Mouse (Mus musculus) frontal cortex, postnatal 25 days (tissue): ENCODE measurements around the gene Sdhaf1.

Experiments
- DNase-seq, 2 experiments: peaks; one replicate each; pipeline ENCODE4 v3.0.0; 2022; ENCODE audit warnings: low spot score in 2 of 2

Gene Sdhaf1

DNA sequence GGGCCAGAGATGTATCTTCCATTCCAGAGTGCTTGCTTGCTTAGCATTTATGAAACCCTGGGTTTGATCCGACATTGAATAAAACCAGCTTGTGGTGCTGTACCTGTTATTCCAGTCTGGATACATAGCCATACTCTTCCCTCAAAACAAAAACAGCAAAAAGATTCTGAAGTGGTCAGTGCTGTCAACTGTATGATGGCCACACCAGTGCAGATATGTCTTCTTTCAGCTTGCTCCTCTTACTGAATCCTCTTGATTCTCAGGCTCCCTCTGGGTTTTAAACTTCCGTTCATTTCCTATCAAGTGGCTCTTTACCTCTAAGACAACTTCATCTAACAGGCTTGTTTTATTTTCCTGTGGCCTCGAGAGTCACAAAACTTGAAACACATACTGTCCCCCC, at the start of gene Sdhaf1:
TSS of gene Sdhaf1 (minus strand) at position 101 of the 400 bp plus-strand sequence.
- no peak for DNase-seq

DNA sequence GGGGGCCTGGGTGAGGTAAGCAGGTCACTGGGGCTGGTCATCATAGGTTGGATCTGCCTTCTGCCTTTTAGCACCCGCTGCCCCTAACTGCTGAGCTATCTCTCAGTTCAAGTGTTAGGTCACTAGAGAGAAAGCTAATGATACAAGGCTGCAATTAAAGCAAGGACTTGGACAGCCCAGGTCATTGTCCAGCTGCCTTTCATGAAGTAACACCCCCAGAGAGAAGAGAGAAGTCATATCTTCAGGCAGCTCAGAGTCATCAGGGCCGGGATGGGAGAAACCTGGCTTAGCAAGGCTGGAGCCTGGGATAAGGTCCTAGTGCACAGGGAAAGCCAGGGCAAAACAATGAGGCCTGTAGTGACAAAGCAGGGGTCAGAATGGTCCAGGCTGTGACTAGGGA, 43.8 kb upstream of the Sdhaf1 start:
- no peak for DNase-seq

DNA sequence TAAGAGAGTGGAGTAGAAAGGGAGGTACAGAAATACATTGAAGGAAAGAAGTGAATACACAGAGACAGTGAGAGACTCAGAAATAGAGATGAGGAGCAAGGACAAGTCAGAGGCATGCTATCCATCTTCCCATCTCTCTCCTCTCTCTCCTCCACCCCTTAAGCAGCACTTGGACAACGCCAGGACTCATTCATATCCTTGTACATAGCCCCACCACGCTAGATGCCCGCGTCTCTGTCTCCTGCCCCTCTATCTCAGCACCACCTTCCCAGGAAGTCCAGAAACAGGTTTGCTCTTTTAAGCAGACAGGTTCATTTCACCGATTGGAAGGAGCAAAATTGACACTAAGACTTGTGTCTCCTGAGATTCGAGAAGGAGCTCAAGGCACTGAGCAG, 39.6 kb upstream of the Sdhaf1 start:
- DNase-seq: no peak

DNA sequence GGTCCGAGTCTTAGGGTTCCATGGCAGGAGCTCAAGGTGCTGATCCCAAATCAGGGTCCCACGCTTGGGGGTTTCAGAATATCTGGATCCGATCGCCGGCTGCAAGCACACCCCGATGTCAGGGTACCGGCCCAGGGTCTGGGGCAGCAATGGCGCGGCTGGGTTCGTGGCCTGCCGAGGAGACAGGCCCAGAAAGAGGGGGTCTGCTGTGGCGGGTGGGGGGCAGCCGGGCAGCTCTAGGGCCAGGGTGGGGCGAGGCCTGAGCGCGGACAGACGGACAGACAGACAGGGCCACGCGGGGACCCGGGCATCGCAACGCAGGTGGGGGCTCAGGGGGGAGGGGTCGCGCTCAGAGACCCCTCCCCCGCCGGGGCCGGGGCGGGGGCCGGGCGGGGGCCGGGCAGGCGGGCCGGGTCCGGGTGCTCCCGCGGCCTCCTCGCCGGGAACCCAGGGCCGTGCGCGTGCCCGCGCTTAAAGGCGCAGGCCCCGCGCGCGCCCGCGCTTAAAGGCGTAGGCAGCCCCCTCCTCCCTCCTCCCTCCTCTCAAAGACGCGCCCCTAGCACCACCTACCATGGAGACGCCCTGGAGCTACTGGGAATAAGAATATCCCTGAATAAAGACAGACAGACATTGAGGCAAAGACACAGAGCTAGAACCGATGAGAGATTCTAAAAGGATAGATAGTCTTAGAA, 39.1 kb upstream of the Sdhaf1 start, which contains the start of gene Lrfn3:
TSS of gene Lrfn3 (minus strand) at position 121 of the 692 bp plus-strand sequence.
- peak in 1 of 2 experiments; percentile 46 for DNase-seq

DNA sequence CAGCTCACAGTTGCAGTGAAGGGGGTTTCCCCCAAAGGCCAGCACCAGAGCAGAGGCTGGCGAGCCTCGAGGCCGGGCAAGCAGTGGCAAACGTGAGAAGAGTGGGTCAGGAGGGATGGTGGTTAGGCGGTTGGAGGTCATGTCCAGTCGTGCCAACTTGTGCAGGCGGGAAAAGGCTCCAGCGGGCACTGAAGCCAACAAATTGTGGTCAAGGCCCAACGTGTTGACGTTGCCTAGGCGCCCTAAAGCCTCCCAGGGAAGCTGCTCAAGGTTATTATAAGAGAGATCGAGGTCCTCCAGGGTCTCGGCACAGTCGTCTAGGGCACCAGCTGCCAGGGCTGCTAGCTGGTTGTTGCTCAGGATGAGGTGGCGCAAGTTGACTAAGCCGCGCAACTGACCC, 36.3 kb upstream of the Sdhaf1 start:
- no peak for DNase-seq

DNA sequence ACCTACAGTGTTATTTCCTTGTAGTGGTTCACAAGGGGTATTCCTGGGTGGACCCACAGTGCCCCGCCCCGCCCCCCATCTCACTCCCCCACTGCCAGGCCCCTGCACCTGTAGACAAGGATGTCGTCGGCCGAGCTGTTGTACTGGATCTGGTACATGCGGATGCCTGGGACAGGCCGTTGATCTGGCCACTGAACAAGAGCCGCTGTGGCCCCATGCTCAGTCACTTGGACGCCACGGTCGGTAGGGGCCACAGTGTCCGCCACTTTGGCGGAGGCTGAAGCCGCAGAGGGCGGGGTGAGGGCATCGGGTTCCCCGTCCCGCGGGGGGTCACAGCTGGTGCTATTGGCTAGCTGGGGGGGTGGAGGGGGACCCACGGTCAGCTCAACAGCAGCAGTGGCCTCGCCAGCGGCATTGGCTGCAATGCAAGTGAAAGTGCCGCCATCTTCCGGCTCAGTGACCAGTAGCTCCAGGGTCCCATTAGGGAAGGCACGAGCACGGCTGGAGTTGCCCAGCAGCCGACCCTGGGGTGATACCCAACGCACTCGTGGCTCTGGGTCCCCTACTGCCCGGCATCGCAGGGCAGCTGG, 35.7 kb upstream of the Sdhaf1 start:
- no peak for DNase-seq

DNA sequence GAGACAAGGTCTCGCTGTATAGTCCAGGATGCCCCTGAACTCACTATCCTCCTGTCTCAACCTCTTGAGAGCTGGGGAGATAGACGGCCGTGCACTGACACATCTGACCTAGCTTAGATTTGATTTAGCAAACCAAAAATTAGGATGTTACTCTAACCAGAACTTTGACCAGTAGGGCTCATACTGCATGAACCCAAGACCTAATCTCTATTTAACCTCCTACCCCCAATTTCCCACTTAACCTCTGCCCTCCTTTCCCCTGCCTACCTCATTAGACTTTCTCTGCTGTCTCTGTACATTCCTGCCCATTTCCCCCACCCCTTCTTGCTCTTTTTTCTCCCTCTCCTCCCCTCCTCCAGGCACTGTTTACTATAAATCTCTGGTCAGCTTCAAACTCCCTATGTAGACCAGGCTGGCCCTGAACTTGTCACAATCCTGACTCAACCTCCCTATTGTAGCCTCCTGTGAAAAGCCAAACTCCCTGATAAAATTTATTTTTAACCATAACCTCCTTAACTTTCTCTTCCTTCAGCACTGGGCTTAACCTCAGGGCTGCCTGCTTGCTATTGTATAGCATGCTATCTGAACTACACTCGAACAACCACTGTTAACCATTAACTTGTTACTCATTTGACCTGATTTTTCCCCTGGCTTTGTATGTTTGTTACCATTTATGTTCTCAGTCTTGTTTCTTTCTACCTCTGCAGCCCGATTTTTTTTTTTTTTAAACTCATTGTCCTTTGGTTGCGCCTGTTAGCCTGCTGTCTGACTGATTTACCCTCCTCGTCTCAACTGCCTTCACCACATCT, 34.9 kb upstream of the Sdhaf1 start:
- DNase-seq: no peak

DNA sequence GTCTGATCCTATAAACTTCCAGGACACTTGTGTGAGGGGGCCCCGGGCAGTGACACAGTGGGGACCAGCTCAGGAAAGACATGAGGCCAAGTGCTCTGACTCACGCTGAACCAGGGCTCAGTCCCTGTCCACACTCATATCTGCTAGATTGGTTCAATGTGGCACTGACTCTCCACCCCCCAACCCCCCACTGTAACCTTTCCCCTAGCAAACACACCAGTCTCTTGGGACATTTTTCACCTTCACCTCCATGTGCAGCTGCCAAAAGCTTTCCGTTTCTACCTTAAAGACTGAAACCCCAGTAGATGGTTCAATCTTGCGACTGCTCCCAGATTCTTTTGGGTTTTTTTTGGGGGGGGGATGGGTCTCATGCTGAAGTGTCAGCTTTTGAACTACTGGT, 30.4 kb upstream of the Sdhaf1 start:
- DNase-seq: no peak

DNA sequence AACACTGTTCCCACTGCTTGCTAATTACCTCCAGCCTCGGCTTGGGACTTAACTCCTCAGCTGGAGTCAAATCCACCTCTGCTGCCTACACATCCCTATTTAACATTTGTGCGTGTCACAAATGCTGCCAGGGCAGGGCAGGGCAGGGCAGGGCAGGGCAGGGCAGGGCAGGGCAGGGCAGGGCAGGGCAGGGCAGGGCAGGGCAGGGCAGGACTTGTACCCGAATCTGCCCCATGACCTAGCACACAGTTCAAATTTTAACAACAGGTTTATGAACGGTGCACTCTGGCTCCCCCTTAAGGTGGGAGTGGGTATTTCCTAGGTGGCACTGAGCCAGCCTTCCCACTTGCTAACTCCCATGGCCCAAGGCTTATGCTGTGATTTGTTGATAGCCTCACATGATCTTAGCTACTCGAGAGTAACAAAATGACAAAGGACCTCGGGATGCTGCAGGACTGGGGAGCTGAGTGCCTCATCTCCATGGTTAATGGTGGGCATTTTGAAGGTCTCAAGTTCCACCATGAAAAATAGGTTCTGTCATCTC, 29.7 kb upstream of the Sdhaf1 start:
- DNase-seq: peak; percentile 69 to 74

DNA sequence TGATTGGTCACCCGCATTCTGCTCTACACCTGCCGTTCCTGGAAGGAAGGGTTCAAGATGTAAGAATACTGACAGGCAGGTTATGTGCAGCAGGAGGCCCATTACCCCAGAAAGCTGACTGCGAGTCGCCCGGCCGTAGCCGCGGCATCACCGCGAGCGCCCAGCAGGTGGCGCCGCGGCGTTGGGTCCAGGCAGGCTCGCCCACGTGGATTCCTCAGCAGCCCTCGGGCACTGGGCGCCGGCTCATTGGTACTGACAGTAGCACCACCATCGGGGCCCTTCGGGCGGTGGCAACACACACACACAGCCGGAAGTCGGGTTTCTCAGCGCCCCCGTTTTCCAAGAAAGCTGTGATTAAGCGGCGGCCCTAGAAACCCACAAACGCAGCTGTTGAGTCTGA, 24.1 kb upstream of the Sdhaf1 start:
- DNase-seq: peak; percentile 61 to 68

DNA sequence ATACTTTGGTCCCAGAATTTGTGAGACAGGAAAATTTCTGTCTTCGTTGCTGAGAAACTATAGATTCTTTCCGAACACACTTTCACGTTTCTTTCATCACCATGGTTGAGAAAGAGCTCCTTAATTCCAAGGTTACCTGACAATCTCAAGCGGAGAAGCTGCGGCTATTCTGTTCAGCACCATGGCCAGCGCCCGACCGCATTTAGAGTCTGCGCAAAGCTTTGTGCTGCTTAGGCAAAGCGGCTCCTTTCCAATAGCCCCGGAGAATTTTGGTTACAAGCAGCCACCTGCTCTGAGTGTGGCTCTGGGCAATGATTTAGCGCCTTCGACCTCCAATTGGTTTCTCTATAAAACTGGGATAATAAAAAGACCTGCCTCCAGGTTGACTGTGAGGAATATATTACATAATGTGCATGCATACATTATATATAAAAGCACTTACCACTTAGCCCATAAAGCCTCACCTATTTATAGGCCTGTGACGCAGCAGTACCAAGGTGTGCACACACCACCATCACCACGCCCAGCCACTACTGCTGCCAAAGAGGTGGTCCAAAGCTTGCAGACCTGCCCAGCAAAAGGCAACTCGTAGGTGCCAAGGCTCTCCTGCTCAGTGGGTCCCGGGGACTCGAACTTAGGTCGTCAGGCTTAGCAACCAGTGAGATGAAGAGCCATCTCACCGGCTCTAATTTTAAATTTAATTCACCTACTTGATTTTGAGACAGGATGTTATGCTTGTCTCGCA, 23.1 kb upstream of the Sdhaf1 start:
- no peak for DNase-seq

DNA sequence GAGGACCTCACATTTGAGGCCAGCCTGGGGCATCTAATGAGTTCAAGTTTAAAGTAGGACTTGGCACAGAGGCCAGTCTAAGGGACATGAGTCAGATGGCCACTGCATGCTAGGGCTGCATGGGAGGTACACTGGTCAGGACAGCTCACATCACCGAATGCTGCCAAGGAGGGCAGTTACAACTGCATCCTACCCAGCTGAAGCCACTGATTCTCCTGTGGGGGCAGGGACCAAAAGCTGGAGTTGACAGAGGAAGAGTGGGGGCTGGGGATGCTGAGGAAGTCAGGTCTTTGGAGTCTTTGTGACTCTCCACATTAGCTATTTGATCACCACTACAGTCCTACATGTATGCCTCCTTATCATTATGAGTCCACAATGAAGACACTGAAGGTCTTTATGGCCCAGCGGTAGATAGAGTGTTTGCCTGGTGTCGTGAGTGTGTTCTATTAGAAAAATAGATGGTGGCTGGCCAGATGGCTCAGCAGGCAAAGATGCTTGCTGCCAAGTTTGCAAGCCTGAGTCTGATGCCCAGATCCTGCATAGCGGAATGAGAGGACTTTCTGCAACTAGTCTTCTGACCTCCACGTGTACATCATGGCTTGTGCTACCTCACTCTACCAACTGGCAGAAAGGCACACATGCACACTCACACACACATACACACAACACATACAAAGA, 15.9 kb upstream of the Sdhaf1 start:
- no peak for DNase-seq

DNA sequence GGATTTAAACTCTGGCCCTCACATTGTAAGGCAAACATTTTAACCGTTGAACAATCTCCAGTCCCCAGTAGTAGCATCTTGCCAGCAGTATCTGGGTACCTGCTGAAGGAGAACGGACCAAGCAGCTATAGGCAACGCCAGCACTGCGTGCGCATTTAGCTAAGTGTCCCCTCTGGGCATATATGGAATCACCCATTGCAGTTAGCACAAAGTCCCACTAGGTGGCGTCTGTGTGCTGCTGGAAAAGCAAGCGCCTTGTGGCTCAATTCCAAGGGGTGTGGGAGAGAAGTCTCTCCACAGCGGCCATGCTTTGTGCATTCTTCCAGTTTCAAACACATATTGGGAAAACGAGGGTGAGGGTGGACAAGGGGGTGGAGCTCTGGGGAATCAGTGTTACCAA, 12.7 kb upstream of the Sdhaf1 start:
- peak; percentile 80 to 90 for DNase-seq

DNA sequence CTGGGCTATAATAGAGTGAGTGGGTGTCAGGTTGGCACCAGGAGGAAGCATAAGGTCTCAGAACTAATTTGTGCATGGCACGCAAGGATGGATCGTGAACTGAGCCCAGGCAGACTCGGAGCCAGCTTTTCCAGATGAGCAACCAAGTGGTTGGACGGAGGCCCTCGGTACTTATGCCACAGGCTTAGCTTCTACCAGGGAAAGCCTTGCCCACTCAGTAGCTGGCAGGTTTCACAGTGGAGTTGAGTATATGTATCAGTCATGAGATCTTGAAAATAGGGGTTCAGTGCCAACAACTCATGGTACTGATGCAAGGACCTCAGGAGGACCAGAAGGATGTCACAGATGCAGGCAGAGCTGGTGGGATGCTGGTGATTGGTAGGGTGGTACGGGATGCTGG, 12.0 kb upstream of the Sdhaf1 start:
- DNase-seq: no peak

DNA sequence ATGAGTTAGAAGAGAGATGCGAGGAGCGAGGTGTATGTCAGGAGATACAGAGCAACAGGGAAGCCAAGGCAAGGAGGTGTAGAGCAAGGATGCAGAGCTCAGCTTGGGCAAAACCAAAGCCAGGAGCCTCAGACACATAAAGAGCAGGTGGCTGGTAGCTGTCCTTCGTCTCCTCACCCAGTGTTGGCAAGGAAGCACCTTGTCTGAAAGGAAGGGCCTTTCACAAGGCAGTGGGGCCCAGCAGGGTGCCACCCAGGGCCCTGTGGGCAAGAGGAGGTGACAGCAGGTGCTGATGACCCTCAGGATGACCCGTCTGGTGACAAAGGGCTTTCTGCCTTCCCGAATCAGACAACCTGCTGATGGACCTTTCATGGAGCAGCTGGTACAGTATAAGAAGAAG, 10.9 kb upstream of the Sdhaf1 start:
- DNase-seq: no peak

DNA sequence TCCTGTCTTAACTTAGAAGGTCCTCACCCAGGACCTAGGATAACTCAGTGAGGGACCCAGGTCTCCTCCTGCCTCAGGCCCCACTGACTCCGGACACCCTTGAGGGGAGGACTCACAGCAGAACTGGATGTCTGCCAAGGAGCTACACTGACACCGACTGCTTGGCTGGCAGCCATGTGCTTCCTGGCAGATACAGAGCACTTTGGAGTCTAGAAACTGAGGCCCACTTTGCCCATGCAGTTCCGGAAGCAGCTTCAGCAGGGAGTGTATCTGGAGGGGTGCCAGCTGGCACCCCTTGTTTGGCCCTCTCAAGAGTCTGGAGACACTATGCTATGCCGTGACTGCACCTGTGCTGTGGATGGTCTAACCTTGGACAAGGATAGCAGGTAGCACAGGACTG, 9.7 kb upstream of the Sdhaf1 start:
- DNase-seq: peak; percentile 38 to 66

DNA sequence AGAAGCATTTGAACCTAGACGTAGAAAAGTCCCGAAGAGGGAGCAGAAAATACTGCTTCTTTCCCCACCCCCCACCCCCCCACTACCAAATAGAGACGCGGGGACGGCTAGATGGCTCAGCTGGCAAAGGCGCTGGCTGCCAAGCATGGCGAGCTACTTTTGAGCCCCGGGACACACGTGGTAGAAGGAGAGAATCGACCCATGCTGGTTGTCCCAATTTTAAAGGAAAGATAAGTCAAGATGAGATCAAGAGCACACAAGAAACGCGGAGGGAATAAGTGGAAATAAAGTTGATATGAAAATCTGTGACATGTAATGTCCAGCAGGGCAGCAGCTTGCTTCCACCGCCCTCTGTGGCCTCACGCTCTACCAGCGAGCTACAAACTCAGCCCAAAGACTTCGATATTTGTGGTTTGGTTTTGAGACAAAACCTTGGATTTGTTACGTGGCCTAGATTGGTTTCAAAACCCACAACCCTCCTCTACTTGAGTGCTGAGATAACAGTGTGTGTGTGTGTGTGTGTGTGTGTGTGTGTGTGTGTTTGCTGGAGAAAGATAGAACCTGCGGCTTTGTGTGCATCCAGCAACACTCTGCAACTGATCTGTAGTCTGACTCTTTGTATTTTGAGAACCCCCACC, 9.0 kb upstream of the Sdhaf1 start:
- DNase-seq: no peak

DNA sequence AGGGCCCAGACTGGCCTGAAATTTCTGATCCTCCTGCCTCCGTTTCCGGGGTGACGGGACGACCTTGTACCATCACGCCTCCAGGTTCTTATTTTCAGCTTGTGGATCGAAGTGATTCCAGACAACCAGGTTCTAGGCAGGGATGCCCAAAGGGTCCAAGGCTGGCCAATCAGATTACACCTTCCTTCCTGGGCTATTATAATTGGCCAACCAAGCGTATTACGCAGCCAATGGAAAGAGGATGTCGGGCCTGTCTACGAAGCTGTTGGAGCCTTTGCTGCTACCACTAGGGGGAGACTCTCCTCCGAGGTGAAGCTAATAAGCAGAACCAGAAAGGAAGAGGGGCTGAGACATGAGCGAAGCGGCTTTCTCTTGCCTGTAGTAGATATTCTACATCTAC, 8.2 kb upstream of the Sdhaf1 start:
- peak; percentile 74 to 82 for DNase-seq

DNA sequence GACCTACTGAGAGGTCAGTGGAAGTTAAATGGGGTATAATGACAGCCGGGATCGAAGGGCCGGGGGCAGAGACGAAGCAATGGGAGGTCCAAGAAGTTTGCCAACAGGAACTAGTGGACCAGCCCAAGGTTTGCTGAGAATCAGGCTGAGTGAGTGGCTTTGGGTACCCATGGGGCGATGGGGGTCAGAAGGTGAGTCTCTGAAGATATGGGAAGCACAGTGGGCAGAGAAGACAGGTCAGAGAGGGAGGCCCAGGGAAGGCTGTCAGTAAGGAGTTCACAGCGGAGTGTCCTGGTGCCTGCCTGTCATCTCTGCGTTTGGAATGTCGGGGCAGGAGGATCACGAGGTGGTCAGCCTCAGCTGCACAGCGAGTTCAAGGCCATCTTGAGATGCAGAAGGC, 4.7 kb upstream of the Sdhaf1 start:
- no peak for DNase-seq

DNA sequence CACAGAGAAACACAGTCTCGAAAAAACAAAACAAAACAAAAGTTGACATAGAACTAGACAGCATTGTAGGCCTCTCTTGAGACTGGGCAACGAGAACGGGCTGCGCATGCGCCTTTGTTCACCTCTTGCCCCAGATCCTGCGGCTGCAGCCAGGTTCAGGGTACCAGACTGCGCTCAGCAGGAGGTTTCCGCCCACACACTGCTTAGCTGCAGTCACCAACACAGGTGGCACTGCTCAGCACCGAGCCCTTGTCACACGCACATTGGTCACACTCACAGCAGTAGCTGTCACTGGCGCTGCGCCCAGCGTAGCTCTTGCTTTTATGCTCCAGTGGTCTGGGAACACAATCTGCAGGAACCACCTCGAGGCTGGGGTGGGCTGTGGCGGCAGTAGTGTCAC, 3.4 kb upstream of the Sdhaf1 start:
- no peak for DNase-seq

DNA sequence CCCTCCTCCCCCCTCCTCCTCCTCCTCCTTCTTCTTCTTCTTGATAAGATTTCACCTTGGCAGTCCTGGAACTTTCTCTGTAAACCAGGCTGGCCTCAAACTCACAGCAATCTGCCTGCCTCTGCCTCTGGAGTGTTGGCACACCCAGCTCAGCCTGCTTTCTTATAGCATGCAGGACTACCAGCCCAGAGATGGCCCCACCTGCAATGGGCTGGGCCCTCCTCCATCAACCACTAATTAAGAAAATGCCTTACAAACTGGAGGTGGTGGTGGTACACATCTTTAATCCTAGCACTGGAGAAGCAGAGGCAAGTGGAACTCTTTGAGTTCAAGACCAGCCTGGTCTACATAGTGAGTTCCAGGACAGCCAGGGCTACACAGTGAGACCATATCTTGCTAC, 2.7 kb upstream of the Sdhaf1 start:
- no peak for DNase-seq
